Mouse (Mus musculus) liver, embryonic 14.5 days (tissue): ENCODE results near the gene Gm4131.

Source experiments
- CTCF ChIP-seq: IDR thresholded peaks from 2 replicates; pipeline ENCODE4 v1.5.1; 2016; ENCODE audit warnings: antibody characterized with exemption, low read depth, control low read depth
- EP300 ChIP-seq: IDR thresholded peaks from 2 replicates; pipeline ENCODE4 v1.6.1; 2016; ENCODE audit warnings: antibody characterized with exemption, low read depth

DNA sequence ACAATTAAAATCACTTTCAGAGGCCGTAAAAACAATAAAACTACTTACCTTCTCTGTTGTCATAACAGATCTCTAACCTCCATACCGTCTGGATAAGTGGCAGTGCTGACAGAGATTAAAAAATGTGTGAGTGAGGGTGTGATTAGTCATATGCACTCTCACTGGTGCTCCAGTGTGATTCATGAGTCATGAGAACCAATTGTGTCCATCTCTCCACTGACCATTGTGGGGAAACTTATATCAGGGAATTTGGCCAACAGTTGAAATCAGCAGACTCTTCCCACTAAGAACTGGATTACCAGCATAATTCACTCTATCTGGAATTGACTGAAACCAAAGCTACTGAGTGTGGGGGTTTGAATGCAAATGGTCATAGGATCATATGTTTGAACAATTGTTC lies 35.8 kb downstream of the Gm4131 start:
- TF ChIP-seq CTCF (no peak), EP300 (no peak)
